Mouse (Mus musculus) urinary bladder, adult 18-20 months (tissue): ENCODE data around the gene Utp4.
A peak's percentile ranks its signal among the peaks of the same experiment; 100 is the strongest.
"Not testable (repeated sequence)": the region's sequence is repeated elsewhere in the genome, so short reads cannot be mapped to it uniquely, and the experiment has no call there.

Experiments
- DNase-seq, 2 experiments: peaks; one replicate each; pipeline ENCODE4 v3.0.0; 2022; ENCODE audit warnings: low spot score in 2 of 2, mixed read lengths in 2 of 2

Utp4 gene

GRCm38 (mm10) chr8:106905727-106906480 lies 12.5 kb downstream of the Utp4 start:
- DNase-seq, result peak in 1 of 2 experiments; percentile 43

GRCm38 (mm10) chr8:106906635-106907034 lies 13.2 kb downstream of the Utp4 start:
- no peak for DNase-seq

GRCm38 (mm10) chr8:106907450-106907849 lies 14.0 kb downstream of the Utp4 start:
- no peak for DNase-seq

- no peak for DNase-seq
Measured at GRCm38 (mm10) chr8:106908291-106908690, 14.9 kb downstream of the Utp4 start.

- no peak for DNase-seq
Measured at GRCm38 (mm10) chr8:106913631-106914030, 20.2 kb downstream of the Utp4 start.

GRCm38 (mm10) chr8:106919721-106920394 lies 26.4 kb downstream of the Utp4 start:
- no peak for DNase-seq

- DNase-seq, result no peak
Measured at GRCm38 (mm10) chr8:106920395-106920741, 26.9 kb downstream of the Utp4 start.

- DNase-seq, result no peak
Measured at GRCm38 (mm10) chr8:106924057-106924456, 30.6 kb downstream of the Utp4 start.

- DNase-seq, result no peak
Measured at GRCm38 (mm10) chr8:106924904-106925349, 31.5 kb downstream of the Utp4 start.

GRCm38 (mm10) chr8:106925446-106925845 lies 32.0 kb downstream of the Utp4 start:
- no peak for DNase-seq

GRCm38 (mm10) chr8:106927247-106927646 lies 33.8 kb downstream of the Utp4 start:
- no peak for DNase-seq

GRCm38 (mm10) chr8:106928182-106928581 lies 34.7 kb downstream of the Utp4 start:
- DNase-seq, result not testable (repeated sequence)

GRCm38 (mm10) chr8:106929155-106929913 lies 35.9 kb downstream of the Utp4 start:
- DNase-seq, result peak in 1 of 2 experiments; percentile 67

- DNase-seq, result no peak
Measured at GRCm38 (mm10) chr8:106929921-106930320, 36.5 kb downstream of the Utp4 start.

- DNase-seq, result no peak
Measured at GRCm38 (mm10) chr8:106932376-106933065, 39.1 kb downstream of the Utp4 start.

GRCm38 (mm10) chr8:106933506-106934143 lies 40.2 kb downstream of the Utp4 start:
- no peak for DNase-seq

- DNase-seq, result no peak
Measured at GRCm38 (mm10) chr8:106934226-106934977, 41.0 kb downstream of the Utp4 start.

GRCm38 (mm10) chr8:106935324-106935869 lies 42.0 kb downstream of the Utp4 start, which contains the start of gene Sntb2:
Gene Sntb2 (plus strand): TSS chr8:106935750.
- DNase-seq, result peak; percentile 88 to 92

- peak; percentile 34 to 59 for DNase-seq
Measured at GRCm38 (mm10) chr8:106935899-106936477, 42.6 kb downstream of the Utp4 start.
